Mouse (Mus musculus) liver, adult 2 months (tissue): ENCODE results near the gene Chmp2a.

Experiments used
- CTCF ChIP-seq: fragments of 200-500 bp; IDR thresholded peaks from 2 replicates; pipeline ENCODE4 v1.5.1; 2011; ENCODE audit warnings: low read depth, low read length, control low read depth
- POLR2A ChIP-seq: fragments of 200-500 bp; IDR thresholded peaks from 2 replicates; pipeline ENCODE4 v1.6.1; 2011; ENCODE audit warnings: low read length, control low read depth; ENCODE audit not compliant: insufficient read depth; ENCODE audit errors: extremely low read depth

- TF ChIP-seq CTCF (no peak), POLR2A (no peak)
Observed at GRCm38 (mm10) chr7:13036806-13037205, 2.2 kb upstream of the Chmp2a start.
